Mouse (Mus musculus) ES-CJ7 (cell line): ENCODE results near the gene Itgad.

Experiments
- DNase-seq: peaks from one replicate; pipeline ENCODE4 v3.0.0; 2011; ENCODE audit warnings: low read depth, low spot score

Gene Itgad

GRCm38 (mm10) chr7:128243921-128244320, 89.7 kb downstream of the Itgad start:
- no peak for DNase-seq

GRCm38 (mm10) chr7:128244410-128245025, 90.3 kb downstream of the Itgad start:
- no peak for DNase-seq

- no peak for DNase-seq
Measured at GRCm38 (mm10) chr7:128245547-128245946, 91.4 kb downstream of the Itgad start.

GRCm38 (mm10) chr7:128246496-128247391, 92.6 kb downstream of the Itgad start, which contains the start of gene Tgfb1i1:
Gene Tgfb1i1 (plus strand): TSS chr7:128246812.
- DNase-seq: no peak

GRCm38 (mm10) chr7:128247443-128247842, 93.3 kb downstream of the Itgad start:
- peak; percentile 84 for DNase-seq

GRCm38 (mm10) chr7:128248081-128249042, 94.2 kb downstream of the Itgad start:
- no peak for DNase-seq

GRCm38 (mm10) chr7:128249998-128250397, 95.8 kb downstream of the Itgad start:
- DNase-seq: no peak

GRCm38 (mm10) chr7:128251946-128252345, 97.8 kb downstream of the Itgad start:
- no peak for DNase-seq

- DNase-seq: peak; percentile 60
Measured at GRCm38 (mm10) chr7:128252609-128253008, 98.4 kb downstream of the Itgad start.

- DNase-seq: no peak
Measured at GRCm38 (mm10) chr7:128254978-128255377, 100.8 kb downstream of the Itgad start.

- no peak for DNase-seq
Measured at GRCm38 (mm10) chr7:128255757-128256156, 101.6 kb downstream of the Itgad start.

- DNase-seq: no peak
Measured at GRCm38 (mm10) chr7:128256783-128257334, 102.7 kb downstream of the Itgad start.

- DNase-seq: no peak
Measured at GRCm38 (mm10) chr7:128265411-128265810, 111.2 kb downstream of the Itgad start, which contains the start of gene Slc5a2. Gene Slc5a2 (plus strand): TSS chr7:128265657.

GRCm38 (mm10) chr7:128266056-128266455, 111.9 kb downstream of the Itgad start:
- DNase-seq: no peak

GRCm38 (mm10) chr7:128267391-128267790, 113.2 kb downstream of the Itgad start:
- DNase-seq: no peak

GRCm38 (mm10) chr7:128267813-128268212, 113.6 kb downstream of the Itgad start:
- DNase-seq: no peak

GRCm38 (mm10) chr7:128270431-128270850, 116.3 kb downstream of the Itgad start:
- DNase-seq: peak; percentile 60

- DNase-seq: no peak
Measured at GRCm38 (mm10) chr7:128271496-128271895, 117.3 kb downstream of the Itgad start.
